Mouse (Mus musculus): Measurements from ENCODE around the gene Zfp653. TPM values are rescaled to one million over a fixed set of nuclear protein-coding genes. Genes with fewer than 3 reads are reported as not detected.

The Zfp653 gene
- polyA plus RNA-seq, 1 experiment from 2014 or later = 14.5 TPM

GRCm38 (mm10) chr9:22065642-22066041 is 5.5 kb downstream of the Zfp653 start:
- 93% methylated on average over 11 of the region's 11 CpGs for WGBS
- Histone ChIP-seq H3K4me1 (ENCODE audit: control insufficient read depth, insufficient read depth, low read length) (peaks cover 8% of the 10 kb centered on the region; the same call in 1 of the 2 replicates), H3K36me3 (ENCODE audit: control insufficient read depth, insufficient read depth, low read length) (peaks cover 45% of the 10 kb centered on the region)

GRCm38 (mm10) chr9:22064341-22064740 is 6.8 kb downstream of the Zfp653 start:
- H3K27me3 ChIP-seq (ENCODE audit: control insufficient read depth, insufficient read depth, low read length) = no peaks in the 10 kb centered on the region
- peaks cover 49% of the 10 kb centered on the region for H3K36me3 ChIP-seq (ENCODE audit: control insufficient read depth, insufficient read depth, low read length)
- H3K4me1 ChIP-seq (ENCODE audit: control insufficient read depth, insufficient read depth, low read length) = no peaks in the 10 kb centered on the region
- no peak for ATAC-seq (ENCODE audit: insufficient number of reproducible peaks, insufficient read depth, low FRiP score, low read depth)
- H3K4me3 ChIP-seq (ENCODE audit: low read depth, low read length) = no peak overlapping the region
- WGBS = 92% methylated on average over 3 of the region's 3 CpGs
- no peak overlapping the region for H3K4me2 ChIP-seq (replicated peaks; ENCODE audit: low read depth, low read length)
- H3K9me3 ChIP-seq (ENCODE audit: control insufficient read depth, low read depth, low read length) = no peaks in the 10 kb centered on the region
- no peak overlapping the region for H3K9ac ChIP-seq (replicated peaks; ENCODE audit: low read depth, low read length)
- H3K27ac ChIP-seq (ENCODE audit: low read length) = no peak overlapping the region

More at GRCm38 (mm10) chr9:22065642-22066041, 5.5 kb downstream of the Zfp653 start:
- no peaks in the 10 kb centered on the region for H3K9me3 ChIP-seq (ENCODE audit: control insufficient read depth, low read depth, low read length)
- no peaks in the 10 kb centered on the region for H3K27me3 ChIP-seq (ENCODE audit: control insufficient read depth, insufficient read depth, low read length)
- H3K9ac ChIP-seq (replicated peaks; ENCODE audit: low read depth, low read length) = no peak overlapping the region
- no peak for ATAC-seq (ENCODE audit: insufficient number of reproducible peaks, insufficient read depth, low FRiP score, low read depth)
- no peak overlapping the region for H3K4me3 ChIP-seq (ENCODE audit: low read depth, low read length)
- H3K4me2 ChIP-seq (replicated peaks; ENCODE audit: low read depth, low read length) = no peak overlapping the region
- H3K27ac ChIP-seq (ENCODE audit: low read length) = no peak overlapping the region

GRCm38 (mm10) chr9:22061339-22061738 is 9.8 kb downstream of the Zfp653 start:
- Histone ChIP-seq H3K27ac (ENCODE audit: low read length) (no peak overlapping the region), H3K9me3 (ENCODE audit: control insufficient read depth, low read depth, low read length) (no peaks in the 10 kb centered on the region), H3K36me3 (ENCODE audit: control insufficient read depth, insufficient read depth, low read length) (peaks cover 41% of the 10 kb centered on the region), H3K4me1 (ENCODE audit: control insufficient read depth, insufficient read depth, low read length) (no peaks in the 10 kb centered on the region), H3K27me3 (ENCODE audit: control insufficient read depth, insufficient read depth, low read length) (no peaks in the 10 kb centered on the region), H3K4me2 (replicated peaks; ENCODE audit: low read depth, low read length) (no peak overlapping the region), H3K4me3 (ENCODE audit: low read depth, low read length) (no peak overlapping the region), H3K9ac (replicated peaks; ENCODE audit: low read depth, low read length) (no peak overlapping the region)
- ATAC-seq (ENCODE audit: insufficient number of reproducible peaks, insufficient read depth, low FRiP score, low read depth) = no peak
- 86% methylated on average over 2 of the region's 2 CpGs for WGBS

GRCm38 (mm10) chr9:22058011-22058424 is 13.2 kb downstream of the Zfp653 start:
- Histone ChIP-seq H3K4me2 (replicated peaks; ENCODE audit: low read depth, low read length) (no peak overlapping the region), H3K27me3 (ENCODE audit: control insufficient read depth, insufficient read depth, low read length) (peaks cover 4% of the 10 kb centered on the region), H3K4me1 (ENCODE audit: control insufficient read depth, insufficient read depth, low read length) (no peaks in the 10 kb centered on the region), H3K9ac (replicated peaks; ENCODE audit: low read depth, low read length) (no peak overlapping the region), H3K36me3 (ENCODE audit: control insufficient read depth, insufficient read depth, low read length) (peaks cover 16% of the 10 kb centered on the region), H3K27ac (ENCODE audit: low read length) (no peak overlapping the region), H3K9me3 (ENCODE audit: control insufficient read depth, low read depth, low read length) (no peaks in the 10 kb centered on the region), H3K4me3 (ENCODE audit: low read depth, low read length) (no peak overlapping the region)
- ATAC-seq (ENCODE audit: insufficient number of reproducible peaks, insufficient read depth, low FRiP score, low read depth) = no peak
- WGBS = 92% methylated on average over 9 of the region's 9 CpGs

- Histone ChIP-seq H3K4me1 (ENCODE audit: control insufficient read depth, insufficient read depth, low read length) (no peaks in the 10 kb centered on the region), H3K36me3 (ENCODE audit: control insufficient read depth, insufficient read depth, low read length) (peaks cover 9% of the 10 kb centered on the region), H3K27me3 (ENCODE audit: control insufficient read depth, insufficient read depth, low read length) (peaks cover 12% of the 10 kb centered on the region), H3K4me3 (ENCODE audit: low read depth, low read length) (no peak overlapping the region), H3K9ac (replicated peaks; ENCODE audit: low read depth, low read length) (no peak overlapping the region), H3K4me2 (replicated peaks; ENCODE audit: low read depth, low read length) (no peak overlapping the region), H3K9me3 (ENCODE audit: control insufficient read depth, low read depth, low read length) (no peaks in the 10 kb centered on the region), H3K27ac (ENCODE audit: low read length) (no peak overlapping the region)
- ATAC-seq (ENCODE audit: insufficient number of reproducible peaks, insufficient read depth, low FRiP score, low read depth) = no peak
- WGBS = 90% methylated on average over 9 of the region's 9 CpGs
These were observed 14.1 kb downstream of the Zfp653 start for GRCm38 (mm10) chr9:22057031-22057517.

GRCm38 (mm10) chr9:22056303-22056910 is 14.8 kb downstream of the Zfp653 start:
- H3K9ac ChIP-seq (replicated peaks; ENCODE audit: low read depth, low read length) = no peak overlapping the region
- H3K9me3 ChIP-seq (ENCODE audit: control insufficient read depth, low read depth, low read length) = no peaks in the 10 kb centered on the region
- no peak overlapping the region for H3K4me2 ChIP-seq (replicated peaks; ENCODE audit: low read depth, low read length)
- no peak for ATAC-seq (ENCODE audit: insufficient number of reproducible peaks, insufficient read depth, low FRiP score, low read depth)
- WGBS = 73% methylated on average over 9 of the region's 9 CpGs
- no peak overlapping the region for H3K27ac ChIP-seq (ENCODE audit: low read length)
- no peak overlapping the region for H3K4me3 ChIP-seq (ENCODE audit: low read depth, low read length)
- peaks cover 9% of the 10 kb centered on the region for H3K36me3 ChIP-seq (ENCODE audit: control insufficient read depth, insufficient read depth, low read length)
- H3K4me1 ChIP-seq (ENCODE audit: control insufficient read depth, insufficient read depth, low read length) = peaks cover 4% of the 10 kb centered on the region; the same call in 1 of the 2 replicates
- H3K27me3 ChIP-seq (ENCODE audit: control insufficient read depth, insufficient read depth, low read length) = peaks cover 19% of the 10 kb centered on the region

GRCm38 (mm10) chr9:22055713-22056112 is 15.5 kb downstream of the Zfp653 start:
- Histone ChIP-seq H3K27ac (ENCODE audit: low read length) (no peak overlapping the region), H3K36me3 (ENCODE audit: control insufficient read depth, insufficient read depth, low read length) (peaks cover 6% of the 10 kb centered on the region; the same call in 1 of the 2 replicates), H3K9me3 (ENCODE audit: control insufficient read depth, low read depth, low read length) (no peaks in the 10 kb centered on the region), H3K27me3 (ENCODE audit: control insufficient read depth, insufficient read depth, low read length) (peaks cover 26% of the 10 kb centered on the region), H3K4me3 (ENCODE audit: low read depth, low read length) (no peak overlapping the region), H3K9ac (replicated peaks; ENCODE audit: low read depth, low read length) (no peak overlapping the region), H3K4me1 (ENCODE audit: control insufficient read depth, insufficient read depth, low read length) (peaks cover 11% of the 10 kb centered on the region; the same call in 1 of the 2 replicates), H3K4me2 (replicated peaks; ENCODE audit: low read depth, low read length) (no peak overlapping the region)
- 32% methylated on average over 29 of the region's 29 CpGs for WGBS
- no peak for ATAC-seq (ENCODE audit: insufficient number of reproducible peaks, insufficient read depth, low FRiP score, low read depth)

- Histone ChIP-seq H3K27ac (ENCODE audit: low read length) (no peak overlapping the region), H3K9me3 (ENCODE audit: control insufficient read depth, low read depth, low read length) (no peaks in the 10 kb centered on the region), H3K9ac (replicated peaks; ENCODE audit: low read depth, low read length) (no peak overlapping the region), H3K4me2 (replicated peaks; ENCODE audit: low read depth, low read length) (no peak overlapping the region; the same call in 1 of the 2 replicates), H3K27me3 (ENCODE audit: control insufficient read depth, insufficient read depth, low read length) (peaks cover 35% of the 10 kb centered on the region), H3K36me3 (ENCODE audit: control insufficient read depth, insufficient read depth, low read length) (peaks cover 4% of the 10 kb centered on the region; the same call in 1 of the 2 replicates), H3K4me1 (ENCODE audit: control insufficient read depth, insufficient read depth, low read length) (peaks cover 16% of the 10 kb centered on the region; the same call in 1 of the 2 replicates), H3K4me3 (ENCODE audit: low read depth, low read length) (no peak overlapping the region)
- ATAC-seq (ENCODE audit: insufficient number of reproducible peaks, insufficient read depth, low FRiP score, low read depth) = peak; percentile 33; the same call in 1 of the 2 replicates
- WGBS = 3% methylated on average over 32 of the region's 32 CpGs
These were observed 16.6 kb downstream of the Zfp653 start for GRCm38 (mm10) chr9:22054411-22055076.

Measured in stomach, embryonic 14.5 days (tissue).